Mouse (Mus musculus) myocyte (in vitro differentiated cells): ENCODE results near the gene Pard3b.

Source experiments
- CEBPB ChIP-seq: IDR thresholded peaks from 2 replicates; pipeline ENCODE4 v1.6.1; 2011; ENCODE audit warnings: mild to moderate bottlenecking, moderate library complexity; ENCODE audit not compliant: poor library complexity, insufficient read depth, severe bottlenecking
- E2F4 ChIP-seq: IDR thresholded peaks from one replicate; pipeline ENCODE4 v1.6.1; 2011; ENCODE audit warnings: mild to moderate bottlenecking, control low read depth, moderate library complexity; ENCODE audit not compliant: insufficient read depth
- MAX ChIP-seq: IDR thresholded peaks from one replicate; pipeline ENCODE4 v1.6.1; 2011; ENCODE audit warnings: low read depth, mild to moderate bottlenecking, control low read depth
- MYOD1 ChIP-seq, 3 experiments: IDR thresholded peaks; one replicate each; pipeline ENCODE4 v1.6.1; 2011; ENCODE audit warnings: control low read depth in 2 of 3, low read depth in 2 of 3, mild to moderate bottlenecking in 2 of 3, moderate library complexity in 1 of 3; ENCODE audit not compliant: insufficient read length in 2 of 3, control insufficient read depth in 1 of 3
- MYOG ChIP-seq, 3 experiments: IDR thresholded peaks; one replicate each; pipeline ENCODE4 v1.6.1; 2011; ENCODE audit warnings: control low read depth in 2 of 3, low read depth in 2 of 3, mild to moderate bottlenecking in 2 of 3; ENCODE audit not compliant: insufficient read length in 2 of 3, control insufficient read depth in 1 of 3, insufficient read depth in 1 of 3
- POLR2A ChIP-seq: IDR thresholded peaks from one replicate; pipeline ENCODE4 v1.6.1; 2011; ENCODE audit warnings: low read depth, mild to moderate bottlenecking, control low read depth, moderate library complexity; ENCODE audit not compliant: insufficient read length
- POLR2AphosphoS2 ChIP-seq: IDR thresholded peaks from one replicate; pipeline ENCODE4 v1.6.1; 2011; ENCODE audit warnings: low read depth, control low read depth; ENCODE audit not compliant: insufficient read length
- TCF12 ChIP-seq: IDR thresholded peaks from one replicate; pipeline ENCODE4 v1.6.1; 2011; ENCODE audit warnings: mild to moderate bottlenecking, control low read depth; ENCODE audit not compliant: poor library complexity, insufficient read depth, severe bottlenecking
- TCF3 ChIP-seq: IDR thresholded peaks from one replicate; pipeline ENCODE4 v1.6.1; 2011; ENCODE audit warnings: low read depth, control low read depth; ENCODE audit not compliant: insufficient read length
- USF1 ChIP-seq: IDR thresholded peaks from one replicate; pipeline ENCODE4 v1.6.1; 2011; ENCODE audit warnings: low read depth, mild to moderate bottlenecking, control low read depth, moderate library complexity

- no peak for TF ChIP-seq MAX
- TF ChIP-seq CEBPB = no peak
- TF ChIP-seq POLR2A = no peak
- TF ChIP-seq E2F4 = no peak
- no peak for TF ChIP-seq TCF12
- TF ChIP-seq POLR2AphosphoS2 = no peak
- no peak for TF ChIP-seq MYOG (IDR thresholded peaks at IDR 0.05; ENCODE audit: control insufficient read depth in 1 of 3, insufficient read depth in 1 of 3, insufficient read length in 2 of 3, low read depth in 2 of 3)
- TF ChIP-seq USF1 = no peak
- no peak for TF ChIP-seq TCF3
- no peak for TF ChIP-seq MYOD1 (IDR thresholded peaks at IDR 0.05; ENCODE audit: control insufficient read depth in 1 of 3, insufficient read length in 2 of 3, low read depth in 2 of 3)
Observed at GRCm38 (mm10) chr1:61933574-61933973, 294.9 kb downstream of the Pard3b start.
